Mouse (Mus musculus) kidney, adult 2 months (tissue): ENCODE results near the gene Polr2a.

ENCODE experiments used
- CTCF ChIP-seq: fragments of 200-500 bp; conservative IDR thresholded peaks from 2 replicates; pipeline ENCODE4 v1.5.1; 2011; ENCODE audit warnings: low read depth, mild to moderate bottlenecking, control low read depth, low read length, moderate library complexity, mixed read lengths; ENCODE audit not compliant: insufficient read depth, insufficient read length
- POLR2A ChIP-seq: fragments of 200-500 bp; IDR thresholded peaks from one replicate; pipeline ENCODE4 v1.6.1; 2011; ENCODE audit warnings: low read depth, low read length, control low read depth

DNA sequence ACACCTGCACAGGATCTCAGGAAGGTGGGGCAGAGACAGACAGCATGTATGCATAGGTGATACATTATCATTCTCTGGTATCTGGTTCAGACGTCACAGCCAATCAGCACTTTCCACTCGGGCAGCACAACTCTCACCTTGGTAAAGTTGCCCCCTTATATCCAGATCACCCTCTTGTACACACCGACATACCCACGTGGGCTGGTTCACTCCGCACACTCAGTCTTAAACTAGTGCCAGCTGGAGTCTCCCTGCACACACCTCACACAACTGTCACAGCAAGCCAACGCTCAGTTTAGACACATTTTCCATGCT, 63.4 kb downstream of the Polr2a start:
- no peak for TF ChIP-seq CTCF
- no peak for TF ChIP-seq POLR2A
